Mouse (Mus musculus) heart, embryonic 16.5 days (tissue): ENCODE measurements around the gene Rcvrn. TPM values are rescaled to one million over a fixed set of nuclear protein-coding genes. Genes with fewer than 3 reads are reported as not detected.

Experiments used
- ATAC-seq: fragments of 200-750 bp; cut with Nextera tagmentation; replicated peaks from 2 replicates; pipeline ENCODE4 v1.8.0; 2017; ENCODE audit warnings: moderate number of reproducible peaks; ENCODE audit not compliant: insufficient read depth, low FRiP score; ENCODE audit errors: extremely low read depth
- H3K27ac ChIP-seq: fragments of 300-500 bp; sonication (generic); 2 replicates; pipeline ENCODE4 v1.5.1; 2014; ENCODE audit warnings: mild to moderate bottlenecking, low read length, control low read depth, moderate library complexity
- H3K27me3 ChIP-seq: fragments of 300-500 bp; sonication (generic); 2 replicates; pipeline ENCODE4 v1.6.1; 2014; ENCODE audit warnings: low read length, mixed read lengths; ENCODE audit not compliant: control insufficient read depth, insufficient read depth
- H3K36me3 ChIP-seq: fragments of 300-500 bp; sonication (generic); 2 replicates; pipeline ENCODE4 v1.6.1; 2014; ENCODE audit not compliant: control insufficient read depth, insufficient read depth
- H3K4me1 ChIP-seq: fragments of 300-500 bp; sonication (generic); 2 replicates; pipeline ENCODE4 v1.6.1; 2014; ENCODE audit warnings: low read length, mixed read lengths; ENCODE audit not compliant: control insufficient read depth, insufficient read depth
- H3K4me2 ChIP-seq: fragments of 300-500 bp; sonication (generic); 2 replicates; pipeline ENCODE4 v1.6.1; 2014; ENCODE audit warnings: low read depth, mild to moderate bottlenecking, control low read depth, low read length
- H3K4me3 ChIP-seq: fragments of 300-500 bp; sonication (generic); 2 replicates; pipeline ENCODE4 v1.5.1; 2014; ENCODE audit warnings: mild to moderate bottlenecking, control low read depth, low read length
- H3K9ac ChIP-seq: fragments of 300-500 bp; sonication (generic); 2 replicates; pipeline ENCODE4 v1.6.1; 2014; ENCODE audit warnings: low read length, control low read depth
- H3K9me3 ChIP-seq: fragments of 300-500 bp; sonication (generic); replicated peaks from 2 replicates; pipeline ENCODE4 v1.6.1; 2016; ENCODE audit warnings: low read length; ENCODE audit not compliant: control insufficient read depth
- WGBS: fragments of 180-500 bp; shearing (Covaris S2); extraction: QIAGEN DNeasy Blood & Tissue Kit; methylation state at CpG from one replicate; pipeline ENCODE4 v1.1.7; 2014; 5-methylcytosine and 5-hydroxymethylcytosine counted together
- polyA plus RNA-seq: library from polyadenylated mRNA; unstranded; fragments of >200 nt; fragmentation: Nextera tagmentation; extraction: Ambion mirVana; gene quantifications from 2 replicates; pipeline ENCODE4 v1.2.1, GENCODE M21; 2015

The Rcvrn gene
- polyA plus RNA-seq, 1 experiment from 2014 or later: not detected

GRCm38 (mm10) chr11:67654514-67654913 is 40.6 kb upstream of the Rcvrn start:
- no peak for ATAC-seq
- 78% methylated on average over 4 of the region's 4 CpGs for WGBS
- no peak overlapping the region for H3K27ac ChIP-seq
- no peak overlapping the region for H3K4me3 ChIP-seq
- no peaks in the 10 kb centered on the region for H3K9me3 ChIP-seq
- no peak overlapping the region for H3K9ac ChIP-seq
- no peaks in the 10 kb centered on the region for H3K27me3 ChIP-seq
- no peaks in the 10 kb centered on the region for H3K36me3 ChIP-seq
- no peak overlapping the region for H3K4me2 ChIP-seq
- peaks cover 15% of the 10 kb centered on the region for H3K4me1 ChIP-seq

- H3K9ac ChIP-seq: peak overlapping the region; percentile 17; the same call in 1 of the 2 replicates
- no peak for ATAC-seq
Observed at GRCm38 (mm10) chr11:67655236-67655959, 39.7 kb upstream of the Rcvrn start.

GRCm38 (mm10) chr11:67656366-67656765 is 38.8 kb upstream of the Rcvrn start:
- H3K27ac ChIP-seq: no peak overlapping the region
- 87% methylated on average over 7 of the region's 7 CpGs for WGBS
- no peak overlapping the region for H3K4me3 ChIP-seq
- ATAC-seq: no peak
- H3K9ac ChIP-seq: no peak overlapping the region
- no peaks in the 10 kb centered on the region for H3K27me3 ChIP-seq
- H3K4me2 ChIP-seq: no peak overlapping the region
- no peaks in the 10 kb centered on the region for H3K9me3 ChIP-seq
- H3K4me1 ChIP-seq: peaks cover 15% of the 10 kb centered on the region
- H3K36me3 ChIP-seq: no peaks in the 10 kb centered on the region

More at GRCm38 (mm10) chr11:67655236-67655959, 39.7 kb upstream of the Rcvrn start:
- 57% methylated on average over 17 of the region's 17 CpGs for WGBS
- H3K27me3 ChIP-seq: no peaks in the 10 kb centered on the region
- no peak overlapping the region for H3K4me3 ChIP-seq
- H3K9me3 ChIP-seq: no peaks in the 10 kb centered on the region
- no peak overlapping the region for H3K4me2 ChIP-seq
- H3K4me1 ChIP-seq: peaks cover 15% of the 10 kb centered on the region
- peak overlapping the region; percentile 14 for H3K27ac ChIP-seq
- H3K36me3 ChIP-seq: no peaks in the 10 kb centered on the region

- ATAC-seq: no peak
- H3K9me3 ChIP-seq: no peaks in the 10 kb centered on the region
- no peak overlapping the region for H3K4me2 ChIP-seq
- no peaks in the 10 kb centered on the region for H3K36me3 ChIP-seq
- H3K4me3 ChIP-seq: no peak overlapping the region
- no peak overlapping the region for H3K9ac ChIP-seq
- peaks cover 15% of the 10 kb centered on the region for H3K4me1 ChIP-seq
- no peaks in the 10 kb centered on the region for H3K27me3 ChIP-seq
- H3K27ac ChIP-seq: no peak overlapping the region
- WGBS: 88% methylated on average over 9 of the region's 9 CpGs
Observed at GRCm38 (mm10) chr11:67656811-67657210, 38.3 kb upstream of the Rcvrn start.

- Histone ChIP-seq H3K36me3 (no peaks in the 10 kb centered on the region), H3K27ac (no peak overlapping the region), H3K9me3 (no peaks in the 10 kb centered on the region), H3K4me1 (peaks cover 8% of the 10 kb centered on the region), H3K9ac (peak overlapping the region; percentile 43), H3K4me2 (no peak overlapping the region), H3K4me3 (no peak overlapping the region), H3K27me3 (no peaks in the 10 kb centered on the region)
- ATAC-seq: 0 out of 2 replicates have a peak, but pooled peaks have one; percentile 37
- 46% methylated on average over 11 of the region's 11 CpGs for WGBS
Observed at GRCm38 (mm10) chr11:67657685-67658382, 37.3 kb upstream of the Rcvrn start.

GRCm38 (mm10) chr11:67661465-67661864 is 33.7 kb upstream of the Rcvrn start:
- H3K9me3 ChIP-seq: no peaks in the 10 kb centered on the region
- no peaks in the 10 kb centered on the region for H3K4me1 ChIP-seq
- H3K4me3 ChIP-seq: no peak overlapping the region
- no peaks in the 10 kb centered on the region for H3K27me3 ChIP-seq
- no peaks in the 10 kb centered on the region for H3K36me3 ChIP-seq
- H3K9ac ChIP-seq: no peak overlapping the region
- no peak overlapping the region for H3K4me2 ChIP-seq
- WGBS: 87% methylated on average over 8 of the region's 8 CpGs
- no peak for ATAC-seq
- no peak overlapping the region for H3K27ac ChIP-seq

GRCm38 (mm10) chr11:67663437-67663836 is 31.7 kb upstream of the Rcvrn start:
- H3K9me3 ChIP-seq: no peaks in the 10 kb centered on the region
- H3K36me3 ChIP-seq: no peaks in the 10 kb centered on the region
- no peak overlapping the region for H3K27ac ChIP-seq
- H3K4me2 ChIP-seq: no peak overlapping the region
- H3K4me1 ChIP-seq: peaks cover 15% of the 10 kb centered on the region
- H3K27me3 ChIP-seq: no peaks in the 10 kb centered on the region
- H3K9ac ChIP-seq: no peak overlapping the region
- no peak overlapping the region for H3K4me3 ChIP-seq
- WGBS: 90% methylated on average over 4 of the region's 4 CpGs
- no peak for ATAC-seq

- Histone ChIP-seq H3K36me3 (no peaks in the 10 kb centered on the region), H3K9ac (no peak overlapping the region), H3K9me3 (no peaks in the 10 kb centered on the region), H3K27ac (no peak overlapping the region), H3K27me3 (no peaks in the 10 kb centered on the region), H3K4me3 (no peak overlapping the region), H3K4me2 (no peak overlapping the region), H3K4me1 (peaks cover 21% of the 10 kb centered on the region)
- WGBS: 86% methylated on average over 3 of the region's 3 CpGs
- no peak for ATAC-seq
Observed at GRCm38 (mm10) chr11:67664261-67664660, 30.9 kb upstream of the Rcvrn start.

- no peak overlapping the region for H3K27ac ChIP-seq
- H3K4me3 ChIP-seq: no peak overlapping the region
- WGBS: 82% methylated on average over 6 of the region's 6 CpGs
- no peak overlapping the region for H3K4me2 ChIP-seq
- no peaks in the 10 kb centered on the region for H3K36me3 ChIP-seq
- H3K9ac ChIP-seq: no peak overlapping the region
- H3K27me3 ChIP-seq: no peaks in the 10 kb centered on the region
- ATAC-seq: no peak
- H3K9me3 ChIP-seq: no peaks in the 10 kb centered on the region
- H3K4me1 ChIP-seq: peaks cover 21% of the 10 kb centered on the region
Observed at GRCm38 (mm10) chr11:67664918-67665317, 30.2 kb upstream of the Rcvrn start.
